Mouse (Mus musculus): Measurements from ENCODE around the gene Ppp3ca.

Gene Ppp3ca

GRCm38 (mm10) chr3:136905577-136905976 lies 235.7 kb downstream of the Ppp3ca start:
- DNase-seq (ENCODE audit: low spot score in 2 of 2), result peak in 1 of 2 experiments; percentile 10

DNA sequence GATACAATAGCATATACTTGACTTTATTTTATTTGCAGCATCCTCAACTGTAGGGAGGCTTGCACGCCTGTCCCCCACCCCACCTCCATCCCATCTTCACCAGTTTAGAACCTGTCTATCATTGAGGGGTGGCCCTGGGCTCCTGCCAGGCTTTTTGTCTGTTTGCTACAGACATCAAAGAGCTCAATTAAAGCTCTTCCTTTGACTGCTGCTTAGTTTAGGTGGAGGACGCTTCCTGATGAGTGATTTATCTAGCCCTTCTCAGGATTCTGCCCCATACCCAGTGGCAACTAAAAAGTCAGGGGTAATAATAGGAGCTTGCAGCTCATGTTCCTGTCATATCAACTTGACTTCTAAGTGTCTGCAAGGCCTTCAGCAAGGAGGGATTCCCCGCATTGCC lies 239.6 kb downstream of the Ppp3ca start:
- no peak for DNase-seq (ENCODE audit: low spot score in 2 of 2)

- DNase-seq (ENCODE audit: low spot score in 2 of 2), result no peak
These were observed 241.4 kb downstream of the Ppp3ca start for GRCm38 (mm10) chr3:136911276-136911675.

DNA sequence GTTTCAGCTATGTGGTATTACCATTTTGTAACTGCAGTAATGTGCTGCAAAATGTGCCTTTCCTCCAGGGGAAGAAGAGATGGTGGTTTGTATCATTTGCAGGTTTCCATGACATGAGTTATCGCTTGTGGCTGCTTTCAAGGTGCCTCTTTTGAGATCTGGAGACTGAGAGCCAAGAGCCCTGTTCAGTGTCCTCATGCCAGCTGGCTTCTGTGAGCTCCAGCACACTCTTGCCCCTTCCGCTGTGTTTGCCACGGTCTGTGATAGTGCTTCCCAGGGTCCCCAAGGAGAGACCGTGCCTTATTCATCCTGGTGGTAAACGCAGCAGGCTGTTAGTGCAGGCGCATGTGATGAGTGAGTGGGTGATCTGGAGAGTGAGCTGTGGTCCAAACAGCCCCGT lies 247.2 kb downstream of the Ppp3ca start:
- DNase-seq (ENCODE audit: low spot score in 2 of 2), result no peak

- DNase-seq (ENCODE audit: low spot score in 2 of 2), result no peak
These were observed 263.1 kb downstream of the Ppp3ca start for GRCm38 (mm10) chr3:136933071-136933470.

GRCm38 (mm10) chr3:136940733-136941601 lies 271.0 kb downstream of the Ppp3ca start:
- DNase-seq (ENCODE audit: low spot score in 2 of 2), result no peak

GRCm38 (mm10) chr3:136941602-136941926 lies 271.6 kb downstream of the Ppp3ca start:
- DNase-seq (ENCODE audit: low spot score in 2 of 2), result no peak

GRCm38 (mm10) chr3:136945550-136945949 lies 275.6 kb downstream of the Ppp3ca start:
- DNase-seq (ENCODE audit: low spot score in 2 of 2), result no peak

GRCm38 (mm10) chr3:136946662-136947061 lies 276.7 kb downstream of the Ppp3ca start:
- no peak for DNase-seq (ENCODE audit: low spot score in 2 of 2)

- no peak for DNase-seq (ENCODE audit: low spot score in 2 of 2)
These were observed 278.2 kb downstream of the Ppp3ca start for GRCm38 (mm10) chr3:136948142-136948541.

DNA sequence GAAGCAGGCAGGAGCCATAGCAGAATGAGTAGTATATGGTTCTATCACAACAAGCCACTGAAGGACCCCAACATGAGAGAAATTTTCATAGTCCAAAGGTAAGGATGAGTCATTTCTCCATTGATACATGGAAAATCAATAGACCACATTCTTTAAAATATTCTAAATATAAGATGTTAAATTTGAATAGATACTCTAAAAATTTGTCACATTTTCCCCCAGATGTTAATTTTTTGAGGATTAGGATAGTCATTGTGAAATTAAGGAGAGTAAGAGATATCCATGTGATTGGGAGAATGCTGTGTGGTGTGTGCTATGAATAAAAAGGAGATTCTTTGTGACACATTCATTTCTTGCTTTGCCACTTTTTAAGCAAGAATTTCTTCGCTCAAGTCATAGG lies 281.9 kb downstream of the Ppp3ca start:
- DNase-seq (ENCODE audit: low spot score in 2 of 2), result no peak

DNA sequence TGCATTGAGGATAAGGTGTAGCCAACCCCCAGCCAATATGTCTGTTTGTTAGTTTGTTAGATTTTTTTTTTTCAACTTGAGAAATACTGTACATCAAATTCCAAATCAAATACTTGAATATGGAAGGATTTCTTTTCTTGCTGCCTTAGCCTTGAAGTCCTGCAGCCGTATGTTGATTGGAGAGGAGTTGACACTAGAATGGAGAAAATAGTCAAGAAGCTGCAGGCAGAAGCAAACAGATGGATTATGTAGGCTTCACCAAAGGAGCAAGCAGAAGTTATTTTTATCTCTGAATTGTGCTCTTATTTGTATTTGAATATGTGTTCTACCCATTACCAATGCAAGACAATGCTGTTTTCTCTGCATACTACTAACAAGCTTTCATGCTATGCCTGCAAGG lies 282.9 kb downstream of the Ppp3ca start:
- no peak for DNase-seq (ENCODE audit: low spot score in 2 of 2)

- DNase-seq (ENCODE audit: low spot score in 2 of 2), result no peak
These were observed 285.1 kb downstream of the Ppp3ca start for GRCm38 (mm10) chr3:136955043-136955442.

- no peak for DNase-seq (ENCODE audit: low spot score in 2 of 2)
These were observed 290.4 kb downstream of the Ppp3ca start for GRCm38 (mm10) chr3:136960314-136960713.

- no peak for DNase-seq (ENCODE audit: low spot score in 2 of 2)
These were observed 296.9 kb downstream of the Ppp3ca start for GRCm38 (mm10) chr3:136966786-136967185.

DNA sequence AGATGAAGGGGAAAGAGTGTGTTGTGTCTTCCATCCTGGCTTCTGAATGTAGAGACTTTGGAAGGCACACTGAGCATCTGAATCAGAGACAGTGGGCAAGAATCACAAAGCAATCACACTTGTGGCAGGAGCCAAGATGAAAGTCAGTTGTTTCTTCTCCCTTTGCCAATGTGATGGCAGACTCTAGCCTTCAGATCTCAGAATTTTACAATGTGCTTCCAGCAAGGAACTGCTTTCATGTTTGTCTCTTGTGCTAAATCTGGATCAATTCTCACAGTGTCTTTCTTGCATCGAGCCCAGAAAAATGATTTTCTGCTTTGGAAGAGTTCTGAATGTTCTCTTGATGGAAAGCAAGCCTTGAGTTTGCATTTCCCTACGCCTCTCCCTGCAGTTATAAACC lies 297.6 kb downstream of the Ppp3ca start:
- DNase-seq (ENCODE audit: low spot score in 2 of 2), result no peak

GRCm38 (mm10) chr3:136969796-136970195 lies 299.9 kb downstream of the Ppp3ca start:
- DNase-seq (ENCODE audit: low spot score in 2 of 2), result peak in 1 of 2 experiments; percentile 16

GRCm38 (mm10) chr3:136977859-136978258 lies 307.9 kb downstream of the Ppp3ca start:
- no peak for DNase-seq (ENCODE audit: low spot score in 2 of 2)

DNA sequence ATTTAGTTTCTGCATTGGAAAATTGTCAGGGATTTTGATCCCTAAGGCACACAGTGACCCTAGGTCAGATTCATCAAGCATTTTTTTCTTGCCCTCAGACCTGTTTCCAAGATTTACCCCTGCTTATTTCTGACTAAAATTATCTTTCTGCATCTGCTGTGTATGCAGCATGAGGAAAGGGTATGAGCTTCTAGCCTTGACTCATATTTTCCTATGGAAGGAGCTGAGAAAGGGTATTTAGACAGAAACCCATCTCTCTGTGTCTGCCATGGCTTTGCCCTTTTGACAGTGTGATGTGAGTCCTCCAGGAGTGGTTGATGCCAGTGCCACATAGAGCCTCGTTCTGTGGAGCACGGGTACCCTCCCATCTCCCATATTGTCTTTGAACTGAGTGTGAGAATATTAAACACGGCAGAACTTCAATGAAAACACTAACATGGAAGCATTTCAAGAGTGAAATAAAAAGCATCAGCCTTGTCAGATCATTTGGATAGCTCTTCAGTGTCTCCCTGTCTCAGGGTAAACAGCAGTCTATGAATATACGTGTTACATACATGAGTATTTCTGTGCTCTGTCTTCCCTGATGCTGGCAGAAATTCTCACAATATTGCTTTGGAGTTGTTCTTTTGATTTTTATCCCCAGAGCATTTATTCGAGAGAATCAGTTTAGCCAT lies 311.1 kb downstream of the Ppp3ca start:
- DNase-seq (ENCODE audit: low spot score in 2 of 2), result no peak

DNA sequence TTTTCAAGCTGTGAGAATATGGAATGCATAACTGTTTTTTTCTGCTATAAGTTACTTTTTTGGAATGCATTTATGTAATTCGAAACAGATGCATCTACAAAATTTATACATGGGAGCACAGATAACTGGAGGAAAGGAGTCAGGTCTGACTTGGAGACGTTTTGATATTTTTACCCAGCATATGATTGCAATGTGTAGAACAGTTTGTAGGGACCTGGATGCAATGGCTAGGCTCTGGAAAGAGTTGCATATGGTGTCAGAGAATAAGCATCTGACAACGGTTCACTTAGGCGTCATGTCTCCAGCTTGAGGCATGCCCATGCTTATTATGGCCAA lies 311.6 kb downstream of the Ppp3ca start:
- no peak for DNase-seq (ENCODE audit: low spot score in 2 of 2)

DNA sequence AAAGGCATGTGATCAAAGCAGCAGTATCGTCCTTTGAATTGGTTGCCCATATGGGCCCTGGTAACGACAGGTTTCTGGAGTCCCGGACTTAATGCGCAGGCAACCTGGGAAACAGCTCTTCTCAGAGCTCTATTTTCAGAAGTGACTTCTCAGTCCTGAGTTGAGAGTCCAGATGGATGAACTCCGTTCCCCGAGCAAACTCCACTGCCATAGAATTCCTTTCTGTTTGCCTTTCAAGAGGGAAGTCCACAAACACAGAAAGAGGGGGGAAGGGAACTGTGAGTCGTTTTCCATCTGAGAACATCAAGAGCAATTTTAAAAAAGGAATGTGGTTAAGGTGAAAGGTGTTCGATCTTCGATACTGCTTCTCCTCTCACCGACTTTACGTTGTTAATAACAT lies 312.1 kb downstream of the Ppp3ca start:
- no peak for DNase-seq (ENCODE audit: low spot score in 2 of 2)

GRCm38 (mm10) chr3:136986096-136986881 lies 316.4 kb downstream of the Ppp3ca start:
- no peak for DNase-seq (ENCODE audit: low spot score in 2 of 2)

All from cerebellum, postnatal 4 days (tissue).